In the genomic region with DNA sequence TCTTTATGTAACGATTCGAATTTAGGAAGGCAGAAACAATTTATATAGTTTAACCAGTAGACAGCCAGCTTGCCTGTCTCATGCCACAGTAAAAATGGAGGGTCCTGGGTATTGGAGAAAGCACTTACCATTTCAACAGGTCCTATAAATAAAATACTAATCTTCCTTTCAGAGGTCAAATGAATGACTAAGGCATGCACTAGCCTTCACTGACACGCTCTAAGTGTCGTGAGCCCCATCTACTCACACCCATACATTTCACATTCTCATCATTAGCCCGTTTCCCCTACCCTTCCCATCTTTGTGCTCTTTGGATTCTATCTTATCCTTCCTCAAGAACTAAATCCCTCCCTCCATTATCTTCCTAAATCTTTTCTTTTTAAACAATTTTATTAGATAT, we compare ENCODE assay signal across 24 mouse cellular contexts.
"Had no signal": no experiment of that assay in that cellular context is flagged by ENCODE, and none has a peak within 500 bp of the region (broad histone marks: within the 10 kb centered on the region; RNA-seq: fewer than 3 reads in every experiment).

No protein-coding gene starts in this region.

- ATAC-seq: liver, embryonic 12.5 days; midbrain, embryonic 13.5 days; midbrain, embryonic 16.5 days had no signal

- H3K4me3 ChIP-seq: layer of hippocampus, adult 2 months; limb, embryonic 10.5 days; limb, embryonic 13.5 days; liver, embryonic 12.5 days; liver, embryonic 15.5 days; lung, embryonic 15.5 days; megakaryocyte, embryonic 14.5 days; midbrain, embryonic 10.5 days; midbrain, embryonic 13.5 days; myocyte; neural tube, embryonic 13.5 days; stomach, embryonic 15.5 days had no signal

- DNase-seq: kidney, postnatal 25 days; layer of hippocampus, adult 9-11 months; liver; lung, adult 18-20 months; lung, postnatal 10 days; lung, postnatal 36 days; retina, postnatal 1 day; right cerebral cortex, postnatal 25 days; spleen, adult 18-20 months; thymus, postnatal 25 days had no signal

- H3K9ac ChIP-seq: limb, embryonic 13.5 days; liver, embryonic 12.5 days; liver, embryonic 15.5 days; lung, embryonic 15.5 days; midbrain, embryonic 13.5 days; neural tube, embryonic 13.5 days; stomach, embryonic 15.5 days had no signal

- H3K36me3 ChIP-seq: lung, embryonic 15.5 days had no signal

- H3K27me3 ChIP-seq: limb, embryonic 13.5 days; liver, embryonic 12.5 days; liver, embryonic 15.5 days; lung, embryonic 15.5 days; megakaryocyte, embryonic 14.5 days; midbrain, embryonic 13.5 days; neural tube, embryonic 13.5 days; stomach, embryonic 15.5 days had no signal

- H3K4me2 ChIP-seq: limb, embryonic 13.5 days; liver, embryonic 12.5 days; liver, embryonic 15.5 days; lung, embryonic 15.5 days; midbrain, embryonic 13.5 days; neural tube, embryonic 13.5 days; stomach, embryonic 15.5 days had no signal

- H3K9me3 ChIP-seq: limb, embryonic 10.5 days; limb, embryonic 13.5 days; liver, embryonic 12.5 days; liver, embryonic 15.5 days; lung, embryonic 15.5 days; megakaryocyte, embryonic 14.5 days; midbrain, embryonic 10.5 days; midbrain, embryonic 13.5 days; neural tube, embryonic 13.5 days; stomach, embryonic 15.5 days had no signal

- H3K27ac ChIP-seq: kidney, postnatal 0 days; limb, embryonic 10.5 days; limb, embryonic 13.5 days; liver, embryonic 12.5 days; liver, embryonic 15.5 days; lung, embryonic 15.5 days; midbrain, embryonic 10.5 days; midbrain, embryonic 13.5 days; neural tube, embryonic 13.5 days; stomach, embryonic 15.5 days had no signal
